Mouse (Mus musculus): ENCODE measurements around the gene Glyr1.
A peak's percentile ranks its signal among the peaks of the same experiment; 100 is the strongest.

The Glyr1 gene

GRCm38 (mm10) chr16:5049774-5050234, at the start of gene Glyr1, which contains the start of gene Ubn1:
Gene Glyr1 (minus strand): TSS chr16:5049863.
Gene Ubn1 (plus strand): TSS chr16:5050057.
- DNase-seq (ENCODE audit: low read depth in 2 of 2, low spot score in 2 of 2): peak; percentile 98 to 99

DNA sequence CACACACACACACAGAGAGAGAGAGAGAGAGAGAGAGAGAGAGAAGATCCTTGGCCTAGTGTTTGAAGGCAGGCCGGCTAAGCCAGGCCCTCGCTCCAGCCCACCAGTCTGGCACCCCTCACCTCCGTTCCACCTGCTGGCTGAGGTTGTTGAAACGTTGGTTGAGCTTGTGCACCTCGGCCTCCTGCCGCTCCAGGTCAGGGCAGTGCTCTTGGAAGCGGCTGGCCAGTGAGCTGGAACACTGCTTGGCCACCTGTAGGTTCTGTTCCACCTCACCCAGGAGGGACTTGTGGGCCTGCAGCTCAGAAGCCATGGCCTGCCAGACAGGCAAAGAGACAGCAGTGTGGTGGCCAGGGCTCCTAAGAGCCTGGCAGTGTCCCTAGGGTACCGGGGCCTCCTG, 46.8 kb upstream of the Glyr1 start:
- no peak for DNase-seq (ENCODE audit: low read depth in 2 of 2, low spot score in 2 of 2)

GRCm38 (mm10) chr16:5093285-5093684, 43.6 kb upstream of the Glyr1 start:
- no peak for DNase-seq (ENCODE audit: low read depth in 2 of 2, low spot score in 2 of 2)

DNA sequence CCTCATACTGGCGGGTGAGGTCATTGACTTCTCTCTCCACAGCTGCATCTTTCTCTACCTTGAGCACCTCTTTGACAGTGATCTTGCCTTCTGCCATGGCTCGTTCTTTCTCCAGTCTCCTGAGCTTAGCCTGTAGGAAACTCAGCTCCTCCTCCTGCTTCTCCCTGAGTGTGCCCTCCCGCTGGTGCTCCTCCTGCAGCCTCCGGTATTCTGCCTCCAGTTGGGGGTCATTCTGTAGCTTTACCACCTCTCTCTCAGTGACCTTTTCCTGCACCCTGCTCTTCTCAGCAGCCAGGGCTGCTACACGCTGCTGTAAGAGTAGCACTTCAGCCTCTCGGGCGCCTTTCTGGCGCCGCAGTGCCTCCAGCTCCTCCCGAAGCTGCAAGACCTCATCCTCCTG, 39.4 kb upstream of the Glyr1 start:
- DNase-seq (ENCODE audit: low read depth in 2 of 2, low spot score in 2 of 2): no peak

- DNase-seq (ENCODE audit: low read depth in 2 of 2, low spot score in 2 of 2): no peak
These were observed 36.5 kb upstream of the Glyr1 start for GRCm38 (mm10) chr16:5086179-5086578.

GRCm38 (mm10) chr16:5085196-5085595, 35.5 kb upstream of the Glyr1 start:
- no peak for DNase-seq (ENCODE audit: low read depth in 2 of 2, low spot score in 2 of 2)

GRCm38 (mm10) chr16:5074341-5074740, 24.7 kb upstream of the Glyr1 start:
- no peak for DNase-seq (ENCODE audit: low read depth in 2 of 2, low spot score in 2 of 2)

GRCm38 (mm10) chr16:5071974-5072373, 22.3 kb upstream of the Glyr1 start:
- DNase-seq (ENCODE audit: low read depth in 2 of 2, low spot score in 2 of 2): no peak

GRCm38 (mm10) chr16:5070321-5070720, 20.7 kb upstream of the Glyr1 start:
- DNase-seq (ENCODE audit: low read depth in 2 of 2, low spot score in 2 of 2): no peak

- no peak for DNase-seq (ENCODE audit: low read depth in 2 of 2, low spot score in 2 of 2)
These were observed 13.8 kb upstream of the Glyr1 start for GRCm38 (mm10) chr16:5063472-5063871.

DNA sequence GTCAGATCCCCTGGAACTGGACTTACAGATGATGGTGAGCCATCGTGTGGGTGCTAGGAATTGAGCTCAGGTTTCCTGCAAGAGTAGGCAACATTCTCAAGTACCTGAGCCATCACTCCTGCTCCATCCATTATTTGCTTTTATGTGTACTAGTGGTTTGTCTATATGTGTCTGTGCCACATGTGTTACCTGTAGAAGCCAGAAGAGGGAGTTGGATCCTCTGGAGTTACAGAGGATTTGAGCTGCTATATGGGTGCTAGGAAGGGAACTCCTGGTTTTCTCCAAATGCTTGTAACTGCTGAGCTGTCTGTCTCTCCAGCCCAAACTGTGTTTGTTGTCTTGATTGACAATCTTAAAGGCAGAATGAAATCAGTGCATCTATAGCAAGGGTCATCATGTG, 8.5 kb upstream of the Glyr1 start:
- DNase-seq (ENCODE audit: low read depth in 2 of 2, low spot score in 2 of 2): no peak

- DNase-seq (ENCODE audit: low read depth in 2 of 2, low spot score in 2 of 2): peak; percentile 85
These were observed 818 bp upstream of the Glyr1 start for GRCm38 (mm10) chr16:5050251-5051110.

- no peak for DNase-seq (ENCODE audit: low read depth in 2 of 2, low spot score in 2 of 2)
These were observed 385 bp downstream of the Glyr1 start for GRCm38 (mm10) chr16:5049182-5049773.

- no peak for DNase-seq (ENCODE audit: low read depth in 2 of 2, low spot score in 2 of 2)
These were observed 4.3 kb downstream of the Glyr1 start for GRCm38 (mm10) chr16:5045322-5045721.

- no peak for DNase-seq (ENCODE audit: low read depth in 2 of 2, low spot score in 2 of 2)
These were observed 12.9 kb downstream of the Glyr1 start for GRCm38 (mm10) chr16:5036649-5037234.

DNA sequence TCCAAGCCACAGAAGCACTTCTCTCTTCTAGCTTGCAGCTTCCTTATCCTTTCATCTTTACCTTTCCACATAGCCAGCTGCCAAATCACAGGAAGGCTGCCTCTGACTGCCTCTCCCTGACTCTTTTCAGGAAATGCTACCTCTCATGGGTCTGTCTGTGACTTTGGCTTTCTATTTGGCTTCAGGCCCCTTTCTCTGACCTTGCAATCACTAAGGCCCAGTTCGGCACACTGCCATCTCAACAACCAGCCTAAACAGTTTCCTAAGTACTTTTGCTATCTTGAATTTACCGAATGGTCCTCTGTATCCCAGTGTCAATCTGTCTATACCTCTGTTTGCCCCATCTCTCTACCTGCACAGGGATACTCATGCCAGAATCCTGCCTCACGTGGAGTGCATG, 14.1 kb downstream of the Glyr1 start:
- no peak for DNase-seq (ENCODE audit: low read depth in 2 of 2, low spot score in 2 of 2)

DNA sequence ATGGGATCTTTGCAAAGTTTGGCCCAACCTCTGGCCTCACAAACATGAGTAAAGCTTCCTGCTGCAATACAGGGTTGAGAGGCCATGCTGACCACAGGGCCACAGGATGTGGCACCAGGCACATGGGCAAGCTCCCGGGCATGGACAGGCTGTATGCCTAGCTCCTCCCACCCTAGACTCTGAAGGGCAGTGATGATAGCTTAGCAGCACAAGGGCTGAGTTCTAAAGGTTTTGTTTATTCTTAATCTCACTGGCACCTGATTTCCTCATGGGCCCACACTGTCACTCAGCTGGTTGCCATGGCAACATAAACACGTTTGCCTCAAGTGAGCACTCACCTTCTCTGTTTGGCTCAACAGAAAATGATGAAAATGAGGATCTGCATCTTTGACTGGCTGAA, 19.8 kb downstream of the Glyr1 start:
- no peak for DNase-seq (ENCODE audit: low read depth in 2 of 2, low spot score in 2 of 2)

GRCm38 (mm10) chr16:5024021-5024420, 25.6 kb downstream of the Glyr1 start:
- no peak for DNase-seq (ENCODE audit: low read depth in 2 of 2, low spot score in 2 of 2)

- no peak for DNase-seq (ENCODE audit: low read depth in 2 of 2, low spot score in 2 of 2)
These were observed 35.1 kb downstream of the Glyr1 start for GRCm38 (mm10) chr16:5014578-5014977.

- peak; percentile 86 to 90 for DNase-seq (ENCODE audit: low read depth in 2 of 2, low spot score in 2 of 2)
These were observed 36.4 kb downstream of the Glyr1 start, which contains the start of gene Rogdi for GRCm38 (mm10) chr16:5013054-5013838. Gene Rogdi (minus strand): TSS chr16:5013553.

Data from CD8-positive naive resting alpha-beta T cell, adult 2 months (primary cell).